Mouse (Mus musculus): ENCODE measurements at regions not wholly inside any gene's neighbourhood (a gene's known extent, or its start where the extent isn't known, plus 50 kb on each side); places are given as distances from the start of the nearest gene placed in this dataset.

DNA sequence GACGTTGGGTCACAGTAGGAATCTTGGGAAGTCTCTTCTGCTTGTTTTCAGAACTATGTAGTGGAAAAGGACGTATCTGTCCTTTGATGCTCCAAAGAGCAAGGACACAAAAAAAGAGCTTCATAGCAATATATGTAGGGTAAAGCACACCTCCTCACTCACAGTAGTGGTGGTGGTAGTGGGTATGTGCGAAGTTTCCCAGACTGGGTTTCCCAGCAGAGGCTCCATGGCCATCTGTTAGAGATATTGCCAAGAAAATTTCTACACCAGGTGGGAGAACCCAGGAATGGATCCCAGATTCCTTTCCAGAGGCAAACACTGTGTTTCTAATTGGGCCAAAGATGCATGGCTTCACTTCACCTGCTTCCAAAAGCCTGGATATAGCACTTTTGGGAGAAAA, 205.2 kb downstream of the Ptn start:
- no peaks in the 10 kb centered on the region for H3K4me1 ChIP-seq (replicated peaks; ENCODE audit: insufficient read depth, low read length)
- ATAC-seq (replicated peaks; ENCODE audit: low FRiP score, low read depth): no peak
- TF ChIP-seq CTCF (IDR thresholded peaks at IDR 0.05; ENCODE audit: low read depth): no peak
- no peak overlapping the region for H3K27ac ChIP-seq
- DNase-seq (ENCODE audit: low spot score): no peak
- no peak overlapping the region for H3K9ac ChIP-seq (ENCODE audit: low read depth, low read length)
- WGBS: 86% methylated on average over 3 of the region's 3 CpGs
- no peak overlapping the region for H3K4me2 ChIP-seq (ENCODE audit: low read length)
- no peaks in the 10 kb centered on the region for H3K9me3 ChIP-seq (replicated peaks; ENCODE audit: low read length)
- H3K4me3 ChIP-seq (replicated peaks; ENCODE audit: low read depth, low read length): no peak overlapping the region
- no peaks in the 10 kb centered on the region for H3K27me3 ChIP-seq (ENCODE audit: insufficient read depth, low read length)
- no peaks in the 10 kb centered on the region for H3K36me3 ChIP-seq (ENCODE audit: insufficient read depth, low read length)

GRCm38 (mm10) chr6:36596574-36596973, 208.7 kb downstream of the Chrm2 start:
- Histone ChIP-seq H3K9ac (ENCODE audit: low read depth, low read length) (no peak overlapping the region), H3K4me3 (replicated peaks; ENCODE audit: low read depth, low read length) (no peak overlapping the region), H3K27ac (no peak overlapping the region), H3K4me1 (replicated peaks; ENCODE audit: insufficient read depth, low read length) (no peaks in the 10 kb centered on the region), H3K27me3 (ENCODE audit: insufficient read depth, low read length) (no peaks in the 10 kb centered on the region), H3K4me2 (ENCODE audit: low read length) (no peak overlapping the region), H3K36me3 (ENCODE audit: insufficient read depth, low read length) (no peaks in the 10 kb centered on the region), H3K9me3 (replicated peaks; ENCODE audit: low read length) (no peaks in the 10 kb centered on the region)
- no peak for TF ChIP-seq CTCF (IDR thresholded peaks at IDR 0.05; ENCODE audit: low read depth)
- WGBS: 66% methylated on average over 3 of the region's 3 CpGs
- no peak for ATAC-seq (replicated peaks; ENCODE audit: low FRiP score, low read depth)
- no peak for DNase-seq (ENCODE audit: low spot score)

DNA sequence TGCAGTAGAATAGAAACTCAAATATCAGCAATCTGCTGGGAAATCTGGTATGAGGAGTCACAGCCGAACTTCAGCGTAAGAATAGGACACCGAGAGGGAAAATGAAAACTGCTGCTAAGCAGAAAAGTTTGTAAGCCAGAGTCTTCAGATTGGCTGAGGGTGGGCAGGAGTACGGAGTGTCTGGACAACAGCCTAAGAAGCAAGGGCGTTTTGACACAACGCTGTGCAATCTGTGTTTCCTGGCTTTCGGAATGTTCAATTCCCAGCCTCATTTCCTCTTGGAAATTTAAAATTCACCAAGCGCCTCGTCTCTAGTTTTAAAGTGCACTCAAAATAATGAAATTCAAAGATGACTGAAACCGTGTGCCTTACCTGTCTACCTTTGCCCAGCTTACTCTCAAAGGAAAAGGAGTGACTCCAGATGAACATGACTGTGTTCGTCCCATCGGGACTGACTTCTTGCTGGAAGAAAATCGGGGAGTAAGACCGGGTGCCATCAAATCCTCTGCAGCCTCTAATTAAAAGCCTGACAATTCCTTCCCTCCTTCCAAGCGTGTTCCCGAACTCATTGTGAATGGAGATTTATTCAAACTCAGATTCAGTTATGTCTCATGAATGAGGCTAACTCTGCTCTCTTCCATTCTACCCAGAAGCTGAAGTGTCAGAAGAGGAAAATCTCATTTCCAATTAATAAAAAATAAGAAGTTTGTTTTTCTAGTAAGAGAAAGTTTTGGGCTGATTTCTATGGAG, 203.2 kb downstream of the Chrm2 start:
- H3K4me1 ChIP-seq (replicated peaks; ENCODE audit: insufficient read depth, low read length): no peaks in the 10 kb centered on the region
- no peak overlapping the region for H3K4me3 ChIP-seq (replicated peaks; ENCODE audit: low read depth, low read length)
- WGBS: 86% methylated on average over 16 of the region's 16 CpGs
- no peak overlapping the region for H3K9ac ChIP-seq (ENCODE audit: low read depth, low read length)
- H3K27me3 ChIP-seq (ENCODE audit: insufficient read depth, low read length): no peaks in the 10 kb centered on the region
- H3K4me2 ChIP-seq (ENCODE audit: low read length): no peak overlapping the region
- no peaks in the 10 kb centered on the region for H3K9me3 ChIP-seq (replicated peaks; ENCODE audit: low read length)
- ATAC-seq (replicated peaks; ENCODE audit: low FRiP score, low read depth) (no peak), DNase-seq (ENCODE audit: low spot score) (no peak)
- TF ChIP-seq CTCF (IDR thresholded peaks at IDR 0.05; ENCODE audit: low read depth): no peak
- no peak overlapping the region for H3K27ac ChIP-seq
- H3K36me3 ChIP-seq (ENCODE audit: insufficient read depth, low read length): no peaks in the 10 kb centered on the region

DNA sequence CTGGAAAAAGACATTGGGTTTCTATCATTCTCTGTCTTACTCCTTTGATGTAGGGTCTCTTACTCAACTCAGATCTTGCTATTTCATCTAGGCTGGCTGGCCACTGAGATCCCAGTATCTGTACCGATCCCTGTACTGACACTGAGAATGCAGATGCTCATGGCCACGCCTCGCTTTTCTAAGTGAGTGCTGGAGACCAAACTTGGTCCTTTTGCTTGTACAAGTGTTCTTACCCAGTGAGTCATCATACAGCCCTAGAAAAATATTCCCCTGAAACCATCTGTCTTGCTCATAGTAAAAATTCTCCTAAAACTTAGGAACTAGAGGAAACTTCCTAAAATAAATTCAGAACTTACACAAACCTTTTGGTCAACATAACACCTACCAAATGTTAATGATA, 193.2 kb downstream of the Chrm2 start:
- Histone ChIP-seq H3K27ac (no peak overlapping the region), H3K4me1 (replicated peaks; ENCODE audit: insufficient read depth, low read length) (no peaks in the 10 kb centered on the region), H3K9me3 (replicated peaks; ENCODE audit: low read length) (no peaks in the 10 kb centered on the region), H3K4me2 (ENCODE audit: low read length) (no peak overlapping the region), H3K27me3 (ENCODE audit: insufficient read depth, low read length) (no peaks in the 10 kb centered on the region), H3K4me3 (replicated peaks; ENCODE audit: low read depth, low read length) (no peak overlapping the region), H3K36me3 (ENCODE audit: insufficient read depth, low read length) (no peaks in the 10 kb centered on the region), H3K9ac (ENCODE audit: low read depth, low read length) (no peak overlapping the region)
- no peak for ATAC-seq (replicated peaks; ENCODE audit: low FRiP score, low read depth)
- TF ChIP-seq CTCF (IDR thresholded peaks at IDR 0.05; ENCODE audit: low read depth): no peak
- WGBS: 96% methylated on average over 3 of the region's 3 CpGs
- DNase-seq (ENCODE audit: low spot score): no peak

Measured in kidney, postnatal 0 days (tissue).